Mouse (Mus musculus) spleen, adult 2 months (tissue): Measurements from ENCODE around the gene Gnat2.

Experiments
- CTCF ChIP-seq: fragments of 200-500 bp; IDR thresholded peaks from 2 replicates; pipeline ENCODE4 v1.5.1; 2011; ENCODE audit warnings: mild to moderate bottlenecking, inconsistent platforms; ENCODE audit not compliant: insufficient read depth, insufficient read length, insufficient replicate concordance; ENCODE audit errors: extremely low read depth
- POLR2A ChIP-seq: fragments of 200-500 bp; IDR thresholded peaks from 2 replicates; pipeline ENCODE4 v1.6.1; 2011; ENCODE audit warnings: low read depth, low read length, inconsistent platforms

- TF ChIP-seq POLR2A (no peak), CTCF (no peak)
These were observed at the start of gene Gnat2 for GRCm38 (mm10) chr3:108092536-108093115.
